Mouse (Mus musculus): ENCODE results near the gene Aurkb. TPM values are rescaled to one million over a fixed set of nuclear protein-coding genes. Genes with fewer than 3 reads are reported as not detected.

Gene Aurkb
- polyA plus RNA-seq, 1 experiment from 2014 or later = 171 TPM

DNA sequence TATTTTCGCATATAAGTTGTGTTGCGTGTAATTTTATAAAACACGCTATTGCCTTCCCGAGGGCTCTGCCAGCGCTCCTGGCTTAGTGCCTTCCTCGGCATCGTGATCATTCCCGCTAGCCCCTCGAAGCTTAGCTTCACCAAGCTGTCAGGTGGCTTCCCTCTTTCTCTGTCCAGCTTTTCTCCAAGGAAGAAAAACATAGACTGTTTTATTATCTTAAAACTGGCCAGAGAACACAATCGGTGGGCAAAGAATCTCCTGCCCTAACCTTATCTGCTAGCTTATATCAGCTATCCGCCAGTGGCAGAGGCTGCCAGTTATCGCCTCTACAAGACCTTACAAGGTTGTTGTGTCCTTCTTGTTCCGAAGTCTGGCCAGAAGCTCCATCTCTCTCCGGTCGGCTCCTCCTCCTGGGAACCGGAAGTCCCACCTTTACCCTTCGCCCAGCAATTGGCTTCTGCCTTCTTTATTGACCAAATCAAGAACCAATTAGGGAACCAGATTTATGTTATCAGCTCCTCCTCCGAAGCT, 33.3 kb upstream of the Aurkb start:
- Histone ChIP-seq H3K4me1 (replicated peaks) (peaks cover 18% of the 10 kb centered on the region), H3K4me3 (replicated peaks) (peak overlapping the region; percentile 61), H3K9ac (replicated peaks) (peak overlapping the region; percentile 67), H3K27me3 (no peaks in the 10 kb centered on the region), H3K9me3 (no peaks in the 10 kb centered on the region), H3K36me3 (no peaks in the 10 kb centered on the region), H3K4me2 (peak overlapping the region; percentile 80), H3K27ac (peak overlapping the region; percentile 87)
- ATAC-seq (ENCODE audit: insufficient number of reproducible peaks, insufficient read depth, low FRiP score, low TSS enrichment, low read depth) = no peak
- under 1% methylated on average over 18 of the region's 18 CpGs for WGBS

- H3K4me3 ChIP-seq (replicated peaks) = peak within 1 kb of the TSS; percentile 64
- ATAC-seq (ENCODE audit: insufficient number of reproducible peaks, insufficient read depth, low FRiP score, low TSS enrichment, low read depth) = peak; percentile 94
- peaks cover 5% of the 10 kb centered on the region for H3K36me3 ChIP-seq
- 4% methylated on average over 38 of the region's 38 CpGs for WGBS
- peak within 1 kb of the TSS; percentile 65 for H3K4me2 ChIP-seq
- H3K9me3 ChIP-seq = no peaks in the 10 kb centered on the region
- no peaks in the 10 kb centered on the region for H3K27me3 ChIP-seq
- H3K9ac ChIP-seq (replicated peaks) = peak within 1 kb of the TSS; percentile 80
- H3K4me1 ChIP-seq (replicated peaks) = peaks cover 12% of the 10 kb centered on the region
- H3K27ac ChIP-seq = peak within 1 kb of the TSS; percentile 91
Observed at GRCm38 (mm10) chr11:69015644-69016441, 29.6 kb upstream of the Aurkb start, which contains the start of gene Ctc1. TSS of gene Ctc1 (plus strand) at chr11:69015911.

DNA sequence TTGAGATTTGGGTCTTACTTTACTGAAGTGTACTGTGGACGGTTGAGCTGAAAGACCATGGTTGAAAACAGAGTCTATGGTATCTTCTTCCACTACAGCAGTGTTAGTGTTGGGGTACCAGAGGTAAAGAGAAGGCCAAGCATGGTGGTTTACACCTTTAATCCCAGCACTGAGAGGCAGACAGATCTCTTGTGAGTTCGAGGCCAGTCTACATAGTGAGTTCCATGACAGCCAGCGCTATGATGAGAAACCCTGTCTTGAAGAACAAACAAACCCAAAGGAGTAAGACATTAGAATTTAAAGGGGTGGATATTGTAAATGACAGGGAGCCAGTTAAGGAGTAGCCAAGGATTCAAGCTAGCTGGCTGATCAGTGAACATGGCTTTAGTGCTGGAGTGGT, 28.7 kb upstream of the Aurkb start:
- ATAC-seq (ENCODE audit: insufficient number of reproducible peaks, insufficient read depth, low FRiP score, low TSS enrichment, low read depth) = no peak
- no peaks in the 10 kb centered on the region for H3K9me3 ChIP-seq
- H3K4me3 ChIP-seq (replicated peaks) = peak overlapping the region; percentile 64
- H3K4me2 ChIP-seq = peak overlapping the region; percentile 65
- H3K36me3 ChIP-seq = peaks cover 14% of the 10 kb centered on the region
- WGBS = 69% methylated on average over 3 of the region's 3 CpGs
- H3K27me3 ChIP-seq = no peaks in the 10 kb centered on the region
- H3K27ac ChIP-seq = no peak overlapping the region
- H3K4me1 ChIP-seq (replicated peaks) = peaks cover 8% of the 10 kb centered on the region
- H3K9ac ChIP-seq (replicated peaks) = peak overlapping the region; percentile 80

DNA sequence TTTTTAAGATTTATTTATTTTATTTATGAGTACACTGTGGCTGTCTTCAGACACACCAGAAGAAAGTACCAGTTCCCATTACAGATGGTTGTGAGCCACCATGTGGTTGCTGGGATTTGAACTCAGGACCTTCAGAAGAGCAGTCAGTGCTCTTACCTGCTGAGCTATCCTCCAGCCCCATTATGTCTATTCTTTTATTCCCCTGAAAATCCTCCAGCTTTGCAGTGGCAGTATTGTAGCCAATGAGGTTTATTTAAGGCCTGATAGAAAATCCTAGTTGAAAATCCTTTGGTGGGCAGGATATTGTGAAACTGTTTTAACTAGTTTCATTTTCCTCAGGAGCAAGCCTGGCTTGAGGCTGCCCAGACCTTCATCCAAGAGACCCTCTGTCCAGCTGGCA, 24.8 kb upstream of the Aurkb start:
- H3K27me3 ChIP-seq = no peaks in the 10 kb centered on the region
- H3K4me3 ChIP-seq (replicated peaks) = no peak overlapping the region
- H3K36me3 ChIP-seq = peaks cover 54% of the 10 kb centered on the region
- no peak overlapping the region for H3K9ac ChIP-seq (replicated peaks)
- no peak for ATAC-seq (ENCODE audit: insufficient number of reproducible peaks, insufficient read depth, low FRiP score, low TSS enrichment, low read depth)
- peaks cover 8% of the 10 kb centered on the region for H3K4me1 ChIP-seq (replicated peaks)
- H3K9me3 ChIP-seq = no peaks in the 10 kb centered on the region
- no peak overlapping the region for H3K4me2 ChIP-seq
- H3K27ac ChIP-seq = no peak overlapping the region

DNA sequence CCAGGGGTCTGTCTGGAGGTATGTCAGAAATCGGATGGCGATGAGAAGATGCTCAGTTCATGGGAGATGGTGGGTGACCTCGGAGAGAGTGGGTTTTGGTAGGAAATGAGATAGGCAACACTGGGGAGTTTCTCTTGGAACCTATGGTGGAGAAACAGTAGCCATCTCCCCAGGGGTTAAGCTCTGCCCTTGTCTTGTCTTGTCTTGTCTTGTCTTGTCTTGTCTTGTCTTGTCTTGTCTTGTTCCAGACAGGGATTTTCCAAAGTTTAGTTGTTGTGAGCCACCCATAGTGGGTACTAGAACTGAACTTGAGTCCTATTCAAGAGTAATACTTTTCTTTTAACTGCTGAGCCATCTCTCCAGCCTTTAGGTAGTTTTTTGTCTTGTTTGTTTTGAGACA, 18.9 kb upstream of the Aurkb start:
- no peak overlapping the region for H3K9ac ChIP-seq (replicated peaks)
- peaks cover 100% of the 10 kb centered on the region for H3K36me3 ChIP-seq
- H3K27me3 ChIP-seq = no peaks in the 10 kb centered on the region
- ATAC-seq (ENCODE audit: insufficient number of reproducible peaks, insufficient read depth, low FRiP score, low TSS enrichment, low read depth) = no peak
- H3K9me3 ChIP-seq = no peaks in the 10 kb centered on the region
- H3K4me2 ChIP-seq = no peak overlapping the region
- H3K4me3 ChIP-seq (replicated peaks) = no peak overlapping the region
- no peak overlapping the region for H3K27ac ChIP-seq
- no peaks in the 10 kb centered on the region for H3K4me1 ChIP-seq (replicated peaks)
- WGBS = 95% methylated on average over 3 of the region's 3 CpGs

DNA sequence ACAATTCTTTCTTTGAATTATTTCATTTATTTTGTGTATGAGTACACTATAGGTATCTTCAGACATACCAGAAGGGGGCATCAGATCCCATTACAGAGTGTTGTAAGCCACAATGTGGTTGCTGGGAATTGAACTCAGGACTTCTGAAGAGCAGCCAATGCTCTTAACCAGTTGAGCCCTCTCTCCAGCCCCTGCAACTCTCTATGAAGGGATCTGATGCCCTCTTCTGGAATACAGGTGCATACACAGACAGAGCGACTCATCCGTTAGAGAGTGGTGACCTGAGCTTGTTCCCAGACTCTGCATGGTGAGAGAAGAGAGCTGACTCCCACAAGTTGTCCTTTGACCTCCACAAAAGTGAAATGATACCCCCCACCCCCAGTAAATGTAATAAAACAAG, 16.6 kb upstream of the Aurkb start:
- no peak for ATAC-seq (ENCODE audit: insufficient number of reproducible peaks, insufficient read depth, low FRiP score, low TSS enrichment, low read depth)
- Histone ChIP-seq H3K9ac (replicated peaks) (no peak overlapping the region), H3K27me3 (no peaks in the 10 kb centered on the region), H3K4me2 (no peak overlapping the region), H3K4me3 (replicated peaks) (no peak overlapping the region), H3K9me3 (no peaks in the 10 kb centered on the region), H3K4me1 (replicated peaks) (no peaks in the 10 kb centered on the region), H3K36me3 (peaks cover 99% of the 10 kb centered on the region), H3K27ac (no peak overlapping the region)
- WGBS = 72% methylated on average over 2 of the region's 2 CpGs

GRCm38 (mm10) chr11:69033552-69033951, 11.9 kb upstream of the Aurkb start:
- Histone ChIP-seq H3K9ac (replicated peaks) (no peak overlapping the region), H3K27me3 (no peaks in the 10 kb centered on the region), H3K36me3 (peaks cover 77% of the 10 kb centered on the region), H3K9me3 (no peaks in the 10 kb centered on the region), H3K4me2 (no peak overlapping the region), H3K4me1 (replicated peaks) (peaks cover 9% of the 10 kb centered on the region), H3K4me3 (replicated peaks) (no peak overlapping the region), H3K27ac (no peak overlapping the region)
- no peak for ATAC-seq (ENCODE audit: insufficient number of reproducible peaks, insufficient read depth, low FRiP score, low TSS enrichment, low read depth)
- WGBS = 76% methylated on average over 9 of the region's 9 CpGs

GRCm38 (mm10) chr11:69034585-69034984, 10.9 kb upstream of the Aurkb start:
- 86% methylated on average over 3 of the region's 3 CpGs for WGBS
- no peaks in the 10 kb centered on the region for H3K9me3 ChIP-seq
- H3K27me3 ChIP-seq = no peaks in the 10 kb centered on the region
- H3K4me1 ChIP-seq (replicated peaks) = peaks cover 19% of the 10 kb centered on the region
- H3K4me3 ChIP-seq (replicated peaks) = no peak overlapping the region
- no peak overlapping the region for H3K9ac ChIP-seq (replicated peaks)
- peaks cover 67% of the 10 kb centered on the region for H3K36me3 ChIP-seq
- ATAC-seq (ENCODE audit: insufficient number of reproducible peaks, insufficient read depth, low FRiP score, low TSS enrichment, low read depth) = no peak
- H3K27ac ChIP-seq = no peak overlapping the region
- H3K4me2 ChIP-seq = no peak overlapping the region

DNA sequence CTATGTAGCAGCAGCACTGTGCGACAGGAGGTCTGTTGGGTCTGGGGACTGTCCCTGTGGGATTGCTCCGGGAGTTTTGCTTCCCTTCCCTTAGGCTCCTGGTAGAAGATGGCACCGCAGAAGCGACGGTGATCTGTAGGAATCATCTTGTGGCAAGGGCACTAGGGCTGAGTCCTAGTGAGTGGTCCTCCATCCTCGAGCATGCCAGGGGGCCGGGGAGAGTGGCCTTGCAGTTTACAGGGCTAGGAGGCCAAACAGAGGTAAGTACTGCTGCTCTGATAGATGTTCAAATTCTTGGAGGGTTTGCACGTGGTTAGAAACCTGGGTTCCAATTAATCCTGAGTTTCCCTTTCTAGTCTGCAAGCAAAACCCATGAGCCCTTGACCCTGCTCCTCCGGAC, 10.0 kb upstream of the Aurkb start:
- Histone ChIP-seq H3K4me2 (no peak overlapping the region), H3K4me3 (replicated peaks) (0 out of 2 replicates have a peak overlapping the region, but pooled peaks have one; percentile 12), H3K27ac (peak overlapping the region; percentile 24), H3K9ac (replicated peaks) (no peak overlapping the region), H3K4me1 (replicated peaks) (peaks cover 21% of the 10 kb centered on the region), H3K9me3 (no peaks in the 10 kb centered on the region), H3K36me3 (peaks cover 58% of the 10 kb centered on the region), H3K27me3 (no peaks in the 10 kb centered on the region)
- no peak for ATAC-seq (ENCODE audit: insufficient number of reproducible peaks, insufficient read depth, low FRiP score, low TSS enrichment, low read depth)
- 86% methylated on average over 9 of the region's 9 CpGs for WGBS

DNA sequence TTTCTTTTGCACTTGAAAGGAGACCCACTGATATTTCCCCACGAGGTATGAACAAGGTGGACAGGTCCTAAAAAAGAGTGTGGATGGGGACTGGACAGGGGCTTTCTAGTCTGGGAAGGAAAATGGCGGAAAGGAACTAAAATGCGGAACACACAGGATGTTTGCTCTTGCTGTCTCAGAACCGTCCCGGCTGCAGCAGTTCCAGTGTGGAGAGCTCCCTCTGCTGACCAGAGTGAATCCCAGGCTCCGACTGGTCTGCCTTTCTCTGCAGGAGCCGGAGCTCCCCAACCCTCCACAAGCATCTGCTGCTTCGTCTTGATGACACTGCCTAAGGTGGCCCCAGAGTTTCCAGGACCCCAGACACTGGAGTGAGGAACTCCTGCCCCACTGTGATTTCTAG, 9.6 kb upstream of the Aurkb start:
- peak overlapping the region; percentile 12 for H3K4me3 ChIP-seq (replicated peaks)
- H3K27ac ChIP-seq = peak overlapping the region; percentile 24
- H3K27me3 ChIP-seq = no peaks in the 10 kb centered on the region
- H3K36me3 ChIP-seq = peaks cover 54% of the 10 kb centered on the region
- no peak overlapping the region for H3K9ac ChIP-seq (replicated peaks)
- ATAC-seq (ENCODE audit: insufficient number of reproducible peaks, insufficient read depth, low FRiP score, low TSS enrichment, low read depth) = no peak
- H3K9me3 ChIP-seq = no peaks in the 10 kb centered on the region
- H3K4me2 ChIP-seq = peak overlapping the region; percentile 55
- WGBS = 11% methylated on average over 8 of the region's 8 CpGs
- H3K4me1 ChIP-seq (replicated peaks) = peaks cover 21% of the 10 kb centered on the region

DNA sequence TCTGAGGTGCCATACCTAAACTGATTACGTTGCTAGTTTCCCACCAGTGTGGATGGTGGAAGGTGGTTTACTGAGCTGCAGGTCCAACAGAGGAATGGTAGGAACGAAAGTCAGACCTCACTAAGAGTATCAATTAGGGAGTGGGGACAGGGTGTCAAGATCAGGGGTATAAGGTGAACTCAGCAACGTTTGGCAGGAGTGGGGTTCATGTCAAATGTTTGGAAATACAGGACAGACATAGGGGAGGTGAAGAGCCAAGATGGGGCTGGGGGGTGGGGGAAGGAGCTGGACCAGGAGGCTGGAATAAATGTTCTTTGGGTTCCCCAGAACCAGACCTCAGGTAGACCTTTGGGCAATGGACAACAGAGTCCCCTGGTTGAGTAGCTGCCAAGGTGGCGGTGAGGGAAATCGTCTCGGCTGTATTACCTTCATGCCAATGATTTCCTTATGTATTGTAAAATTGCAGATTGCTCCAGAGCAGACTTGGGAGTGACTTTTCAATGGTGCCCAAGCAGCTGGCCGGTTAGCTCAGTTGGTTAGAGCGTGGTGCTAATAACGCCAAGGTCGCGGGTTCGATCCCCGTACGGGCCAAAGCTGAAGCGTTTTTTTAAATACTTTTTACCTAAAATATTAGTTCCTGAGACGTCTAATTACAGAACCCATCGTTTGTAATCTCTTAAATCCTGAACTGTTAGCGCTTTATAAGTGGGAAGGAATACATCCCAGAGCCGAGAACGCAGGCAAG, 8.8 kb upstream of the Aurkb start:
- no peak for ATAC-seq (ENCODE audit: insufficient number of reproducible peaks, insufficient read depth, low FRiP score, low TSS enrichment, low read depth)
- WGBS = 10% methylated on average over 20 of the region's 20 CpGs
- peak overlapping the region; percentile 55 for H3K4me2 ChIP-seq

More for the DNA sequence above, 8.8 kb upstream of the Aurkb start:
- H3K9ac ChIP-seq (replicated peaks) = peak overlapping the region; percentile 80
- peak overlapping the region; percentile 86 for H3K27ac ChIP-seq
- no peaks in the 10 kb centered on the region for H3K9me3 ChIP-seq
- H3K4me3 ChIP-seq (replicated peaks) = peak overlapping the region; percentile 69
- H3K27me3 ChIP-seq = no peaks in the 10 kb centered on the region
- peaks cover 46% of the 10 kb centered on the region for H3K36me3 ChIP-seq
- H3K4me1 ChIP-seq (replicated peaks) = peaks cover 21% of the 10 kb centered on the region

All from limb, embryonic 12.5 days (tissue).